Mouse (Mus musculus): ENCODE measurements at regions not wholly inside any gene's neighbourhood (a gene's known extent, or its start where the extent isn't known, plus 50 kb on each side); places are given as distances from the start of the nearest gene placed in this dataset.

GRCm38 (mm10) chr12:50981318-50981717 is 332.4 kb upstream of the Prkd1 start:
- TF ChIP-seq CTCF (IDR thresholded peaks at IDR 0.05; ENCODE audit: low read depth, low read length) (no peak), POLR2A (IDR thresholded peaks at IDR 0.05; ENCODE audit: insufficient read depth, low read length) (no peak)
